Mouse (Mus musculus): Measurements from ENCODE around the gene Rapgef2. TPM values are rescaled to one million over a fixed set of nuclear protein-coding genes. Genes with fewer than 3 reads are reported as not detected.

Gene Rapgef2
- polyA plus RNA-seq, 1 experiment from 2014 or later: 14.6 TPM

- Histone ChIP-seq H3K9ac (replicated peaks; ENCODE audit: low read depth, low read length) (no peak overlapping the region), H3K4me2 (ENCODE audit: low read depth, low read length) (no peak overlapping the region), H3K4me3 (ENCODE audit: low read depth, low read length) (no peak overlapping the region), H3K4me1 (ENCODE audit: control insufficient read depth, insufficient read depth, low read length) (no peaks in the 10 kb centered on the region), H3K27me3 (ENCODE audit: control insufficient read depth, insufficient read depth, low read length) (no peaks in the 10 kb centered on the region), H3K36me3 (ENCODE audit: control insufficient read depth, insufficient read depth, low read length) (peaks cover 35% of the 10 kb centered on the region), H3K27ac (ENCODE audit: low read depth, low read length) (no peak overlapping the region), H3K9me3 (ENCODE audit: control insufficient read depth, low read length) (no peaks in the 10 kb centered on the region)
- ATAC-seq (ENCODE audit: low read depth): no peak
- WGBS: 79% methylated on average over 7 of the region's 7 CpGs
These were observed 197.2 kb downstream of the Rapgef2 start for GRCm38 (mm10) chr3:79089091-79089490.

- no peak overlapping the region for H3K4me2 ChIP-seq (ENCODE audit: low read depth, low read length)
- no peaks in the 10 kb centered on the region for H3K27me3 ChIP-seq (ENCODE audit: control insufficient read depth, insufficient read depth, low read length)
- no peak for ATAC-seq (ENCODE audit: low read depth)
- WGBS: 90% methylated on average over 5 of the region's 5 CpGs
- H3K4me1 ChIP-seq (ENCODE audit: control insufficient read depth, insufficient read depth, low read length): no peaks in the 10 kb centered on the region
- H3K27ac ChIP-seq (ENCODE audit: low read depth, low read length): no peak overlapping the region
- H3K36me3 ChIP-seq (ENCODE audit: control insufficient read depth, insufficient read depth, low read length): peaks cover 39% of the 10 kb centered on the region
- no peaks in the 10 kb centered on the region for H3K9me3 ChIP-seq (ENCODE audit: control insufficient read depth, low read length)
- no peak overlapping the region for H3K4me3 ChIP-seq (ENCODE audit: low read depth, low read length)
- H3K9ac ChIP-seq (replicated peaks; ENCODE audit: low read depth, low read length): no peak overlapping the region
These were observed 197.9 kb downstream of the Rapgef2 start for GRCm38 (mm10) chr3:79088461-79088860.

- no peak overlapping the region for H3K27ac ChIP-seq (ENCODE audit: low read depth, low read length)
- H3K4me2 ChIP-seq (ENCODE audit: low read depth, low read length): no peak overlapping the region
- H3K4me3 ChIP-seq (ENCODE audit: low read depth, low read length): no peak overlapping the region
- H3K27me3 ChIP-seq (ENCODE audit: control insufficient read depth, insufficient read depth, low read length): no peaks in the 10 kb centered on the region
- no peaks in the 10 kb centered on the region for H3K9me3 ChIP-seq (ENCODE audit: control insufficient read depth, low read length)
- no peak for ATAC-seq (ENCODE audit: low read depth)
- peaks cover 43% of the 10 kb centered on the region for H3K36me3 ChIP-seq (ENCODE audit: control insufficient read depth, insufficient read depth, low read length)
- WGBS: 86% methylated on average over 4 of the region's 4 CpGs
- H3K9ac ChIP-seq (replicated peaks; ENCODE audit: low read depth, low read length): no peak overlapping the region
- H3K4me1 ChIP-seq (ENCODE audit: control insufficient read depth, insufficient read depth, low read length): no peaks in the 10 kb centered on the region
These were observed 200.0 kb downstream of the Rapgef2 start for GRCm38 (mm10) chr3:79086282-79086681.

- Histone ChIP-seq H3K9me3 (ENCODE audit: control insufficient read depth, low read length) (no peaks in the 10 kb centered on the region), H3K4me2 (ENCODE audit: low read depth, low read length) (no peak overlapping the region), H3K27me3 (ENCODE audit: control insufficient read depth, insufficient read depth, low read length) (no peaks in the 10 kb centered on the region), H3K9ac (replicated peaks; ENCODE audit: low read depth, low read length) (no peak overlapping the region), H3K27ac (ENCODE audit: low read depth, low read length) (no peak overlapping the region), H3K36me3 (ENCODE audit: control insufficient read depth, insufficient read depth, low read length) (peaks cover 43% of the 10 kb centered on the region), H3K4me1 (ENCODE audit: control insufficient read depth, insufficient read depth, low read length) (no peaks in the 10 kb centered on the region), H3K4me3 (ENCODE audit: low read depth, low read length) (no peak overlapping the region)
- WGBS: 96% methylated on average over 3 of the region's 3 CpGs
- no peak for ATAC-seq (ENCODE audit: low read depth)
These were observed 202.4 kb downstream of the Rapgef2 start for GRCm38 (mm10) chr3:79083881-79084280.

- peaks cover 40% of the 10 kb centered on the region for H3K36me3 ChIP-seq (ENCODE audit: control insufficient read depth, insufficient read depth, low read length)
- H3K9ac ChIP-seq (replicated peaks; ENCODE audit: low read depth, low read length): no peak overlapping the region
- 96% methylated on average over 10 of the region's 10 CpGs for WGBS
- H3K4me3 ChIP-seq (ENCODE audit: low read depth, low read length): no peak overlapping the region
- H3K4me2 ChIP-seq (ENCODE audit: low read depth, low read length): no peak overlapping the region
- no peaks in the 10 kb centered on the region for H3K9me3 ChIP-seq (ENCODE audit: control insufficient read depth, low read length)
- H3K27ac ChIP-seq (ENCODE audit: low read depth, low read length): no peak overlapping the region
- no peak for ATAC-seq (ENCODE audit: low read depth)
- H3K4me1 ChIP-seq (ENCODE audit: control insufficient read depth, insufficient read depth, low read length): no peaks in the 10 kb centered on the region
- no peaks in the 10 kb centered on the region for H3K27me3 ChIP-seq (ENCODE audit: control insufficient read depth, insufficient read depth, low read length)
These were observed 203.3 kb downstream of the Rapgef2 start for GRCm38 (mm10) chr3:79083030-79083429.

- Histone ChIP-seq H3K4me1 (ENCODE audit: control insufficient read depth, insufficient read depth, low read length) (no peaks in the 10 kb centered on the region), H3K4me3 (ENCODE audit: low read depth, low read length) (no peak overlapping the region), H3K9ac (replicated peaks; ENCODE audit: low read depth, low read length) (no peak overlapping the region), H3K9me3 (ENCODE audit: control insufficient read depth, low read length) (no peaks in the 10 kb centered on the region), H3K36me3 (ENCODE audit: control insufficient read depth, insufficient read depth, low read length) (peaks cover 31% of the 10 kb centered on the region), H3K27ac (ENCODE audit: low read depth, low read length) (no peak overlapping the region), H3K4me2 (ENCODE audit: low read depth, low read length) (no peak overlapping the region), H3K27me3 (ENCODE audit: control insufficient read depth, insufficient read depth, low read length) (no peaks in the 10 kb centered on the region)
- 87% methylated on average over 3 of the region's 3 CpGs for WGBS
- ATAC-seq (ENCODE audit: low read depth): no peak
These were observed 207.2 kb downstream of the Rapgef2 start for GRCm38 (mm10) chr3:79079076-79079475.

- H3K36me3 ChIP-seq (ENCODE audit: control insufficient read depth, insufficient read depth, low read length): peaks cover 10% of the 10 kb centered on the region
- H3K4me1 ChIP-seq (ENCODE audit: control insufficient read depth, insufficient read depth, low read length): no peaks in the 10 kb centered on the region
- no peak overlapping the region for H3K4me2 ChIP-seq (ENCODE audit: low read depth, low read length)
- no peak for ATAC-seq (ENCODE audit: low read depth)
- H3K27ac ChIP-seq (ENCODE audit: low read depth, low read length): no peak overlapping the region
- no peak overlapping the region for H3K4me3 ChIP-seq (ENCODE audit: low read depth, low read length)
- H3K9ac ChIP-seq (replicated peaks; ENCODE audit: low read depth, low read length): no peak overlapping the region
- no peaks in the 10 kb centered on the region for H3K27me3 ChIP-seq (ENCODE audit: control insufficient read depth, insufficient read depth, low read length)
- WGBS: 87% methylated on average over 3 of the region's 3 CpGs
- no peaks in the 10 kb centered on the region for H3K9me3 ChIP-seq (ENCODE audit: control insufficient read depth, low read length)
These were observed 211.3 kb downstream of the Rapgef2 start for GRCm38 (mm10) chr3:79074970-79075369.

- Histone ChIP-seq H3K36me3 (ENCODE audit: control insufficient read depth, insufficient read depth, low read length) (peaks cover 13% of the 10 kb centered on the region), H3K4me3 (ENCODE audit: low read depth, low read length) (no peak overlapping the region), H3K9me3 (ENCODE audit: control insufficient read depth, low read length) (no peaks in the 10 kb centered on the region), H3K4me2 (ENCODE audit: low read depth, low read length) (no peak overlapping the region), H3K9ac (replicated peaks; ENCODE audit: low read depth, low read length) (no peak overlapping the region), H3K27me3 (ENCODE audit: control insufficient read depth, insufficient read depth, low read length) (no peaks in the 10 kb centered on the region), H3K4me1 (ENCODE audit: control insufficient read depth, insufficient read depth, low read length) (no peaks in the 10 kb centered on the region), H3K27ac (ENCODE audit: low read depth, low read length) (no peak overlapping the region)
- ATAC-seq (ENCODE audit: low read depth): no peak
- 92% methylated on average over 13 of the region's 13 CpGs for WGBS
These were observed 212.6 kb downstream of the Rapgef2 start for GRCm38 (mm10) chr3:79073541-79074244.

- peaks cover 15% of the 10 kb centered on the region for H3K36me3 ChIP-seq (ENCODE audit: control insufficient read depth, insufficient read depth, low read length)
- H3K9me3 ChIP-seq (ENCODE audit: control insufficient read depth, low read length): no peaks in the 10 kb centered on the region
- H3K27me3 ChIP-seq (ENCODE audit: control insufficient read depth, insufficient read depth, low read length): no peaks in the 10 kb centered on the region
- no peak overlapping the region for H3K4me3 ChIP-seq (ENCODE audit: low read depth, low read length)
- no peak overlapping the region for H3K9ac ChIP-seq (replicated peaks; ENCODE audit: low read depth, low read length)
- H3K4me1 ChIP-seq (ENCODE audit: control insufficient read depth, insufficient read depth, low read length): no peaks in the 10 kb centered on the region
- no peak overlapping the region for H3K27ac ChIP-seq (ENCODE audit: low read depth, low read length)
- no peak for ATAC-seq (ENCODE audit: low read depth)
- H3K4me2 ChIP-seq (ENCODE audit: low read depth, low read length): no peak overlapping the region
- WGBS: 70% methylated on average over 6 of the region's 7 CpGs
These were observed 214.8 kb downstream of the Rapgef2 start for GRCm38 (mm10) chr3:79071561-79071960.

Data from neural tube, embryonic 14.5 days (tissue).